Mouse (Mus musculus) liver, embryonic 16.5 days (tissue): ENCODE data around the gene Optn. TPM values are rescaled to one million over a fixed set of nuclear protein-coding genes. Genes with fewer than 3 reads are reported as not detected.

Experiments
- ATAC-seq: fragments of 200-750 bp; cut with Nextera tagmentation; 2 replicates; pipeline ENCODE4 v1.8.0; 2017; ENCODE audit warnings: low read depth, mild to moderate bottlenecking, moderate number of reproducible peaks, moderate library complexity
- H3K27ac ChIP-seq: fragments of 300-500 bp; sonication (generic); 2 replicates; pipeline ENCODE4 v1.5.1; 2014; ENCODE audit warnings: mild to moderate bottlenecking, low read length
- H3K27me3 ChIP-seq: fragments of 300-500 bp; sonication (generic); 2 replicates; pipeline ENCODE4 v1.6.1; 2014; ENCODE audit warnings: low read depth, low read length, mixed read lengths; ENCODE audit not compliant: control insufficient read depth, insufficient read depth
- H3K36me3 ChIP-seq: fragments of 300-500 bp; sonication (generic); 2 replicates; pipeline ENCODE4 v1.6.1; 2014; ENCODE audit warnings: mild to moderate bottlenecking; ENCODE audit not compliant: control insufficient read depth, insufficient read depth
- H3K4me1 ChIP-seq: fragments of 300-500 bp; sonication (generic); 2 replicates; pipeline ENCODE4 v1.6.1; 2014; ENCODE audit warnings: low read depth, low read length, mixed read lengths; ENCODE audit not compliant: control insufficient read depth
- H3K4me2 ChIP-seq: fragments of 300-500 bp; sonication (generic); 2 replicates; pipeline ENCODE4 v1.6.1; 2014; ENCODE audit warnings: low read depth, low read length, mixed read lengths
- H3K4me3 ChIP-seq: fragments of 300-500 bp; sonication (generic); 2 replicates; pipeline ENCODE4 v1.5.1; 2014; ENCODE audit warnings: low read depth, mild to moderate bottlenecking, low read length
- H3K9ac ChIP-seq: fragments of 300-500 bp; sonication (generic); 2 replicates; pipeline ENCODE4 v1.6.1; 2014; ENCODE audit warnings: low read depth, low read length
- H3K9me3 ChIP-seq: fragments of 300-500 bp; sonication (generic); replicated peaks from 2 replicates; pipeline ENCODE4 v1.6.1; 2016; ENCODE audit warnings: low read length; ENCODE audit not compliant: control insufficient read depth
- WGBS: fragments of 180-500 bp; shearing (Covaris S2); extraction: QIAGEN DNeasy Blood & Tissue Kit; methylation state at CpG from one replicate; pipeline ENCODE4 v1.1.7; 2014; ENCODE audit not compliant: insufficient replicate concordance; 5-methylcytosine and 5-hydroxymethylcytosine counted together
- polyA plus RNA-seq: library from polyadenylated mRNA; unstranded; fragments of >200 nt; fragmentation: Nextera tagmentation; extraction: Ambion mirVana; gene quantifications from 2 replicates; pipeline ENCODE4 v1.2.1, GENCODE M21; 2015

Gene Optn
- polyA plus RNA-seq, 1 experiment from 2014 or later, result 22.3 TPM

- H3K4me3 ChIP-seq, result no peak overlapping the region
- peaks cover 25% of the 10 kb centered on the region for H3K36me3 ChIP-seq
- H3K9ac ChIP-seq, result no peak overlapping the region
- peaks cover 3% of the 10 kb centered on the region for H3K4me1 ChIP-seq
- no peak overlapping the region for H3K27ac ChIP-seq
- no peaks in the 10 kb centered on the region for H3K9me3 ChIP-seq
- no peak overlapping the region for H3K4me2 ChIP-seq
- no peaks in the 10 kb centered on the region for H3K27me3 ChIP-seq
- ATAC-seq, result no peak
- 75% methylated on average over 6 of the region's 6 CpGs for WGBS
Observed at GRCm38 (mm10) chr2:5027057-5027456, 36.8 kb downstream of the Optn start.

GRCm38 (mm10) chr2:5025162-5025733 is 38.6 kb downstream of the Optn start:
- Histone ChIP-seq H3K4me2 (no peak overlapping the region), H3K4me3 (no peak overlapping the region), H3K9ac (no peak overlapping the region), H3K4me1 (peaks cover 3% of the 10 kb centered on the region), H3K9me3 (no peaks in the 10 kb centered on the region), H3K27me3 (no peaks in the 10 kb centered on the region), H3K36me3 (peaks cover 26% of the 10 kb centered on the region), H3K27ac (no peak overlapping the region)
- no peak for ATAC-seq
- 35% methylated on average over 3 of the region's 4 CpGs for WGBS

DNA sequence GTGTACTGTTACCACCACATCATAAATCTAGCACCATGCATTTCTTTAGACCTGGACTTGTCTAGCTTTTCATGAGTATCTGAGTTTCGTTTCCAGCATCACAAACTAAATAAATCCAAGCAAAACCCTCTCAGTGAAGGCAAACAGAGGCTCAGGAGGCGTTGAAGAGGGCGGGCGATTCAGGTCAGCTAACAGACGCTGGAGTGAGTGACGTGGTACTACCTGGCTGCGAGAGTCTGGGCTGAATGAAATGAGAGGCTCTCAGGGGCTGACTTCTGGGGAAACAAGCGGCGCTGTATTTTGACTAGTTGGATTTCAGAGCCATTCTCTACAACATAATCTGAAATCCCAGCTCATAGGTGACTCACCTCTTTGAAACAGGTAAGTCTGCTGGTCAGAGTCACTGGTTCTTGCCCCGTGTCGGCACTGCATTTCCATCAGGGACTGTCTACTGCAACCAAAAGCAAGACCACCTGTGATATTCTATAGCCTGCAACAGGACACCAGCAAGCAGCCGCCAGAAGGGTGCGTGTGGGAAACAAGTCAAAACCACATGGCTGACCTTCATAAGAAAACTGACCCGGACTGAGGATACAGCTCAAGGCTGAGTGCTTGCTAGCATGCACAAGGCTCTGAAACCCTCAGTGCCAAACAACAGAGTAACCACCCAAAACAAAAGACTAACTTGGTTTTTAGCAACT is 40.0 kb downstream of the Optn start:
- ATAC-seq, result no peak
- WGBS, result 69% methylated on average over 14 of the region's 14 CpGs
- Histone ChIP-seq H3K36me3 (peaks cover 15% of the 10 kb centered on the region), H3K27me3 (no peaks in the 10 kb centered on the region), H3K4me2 (no peak overlapping the region), H3K9ac (no peak overlapping the region), H3K27ac (no peak overlapping the region), H3K4me3 (no peak overlapping the region), H3K9me3 (no peaks in the 10 kb centered on the region), H3K4me1 (peaks cover 3% of the 10 kb centered on the region)

- Histone ChIP-seq H3K36me3 (peaks cover 13% of the 10 kb centered on the region), H3K4me2 (no peak overlapping the region), H3K9ac (no peak overlapping the region), H3K27me3 (no peaks in the 10 kb centered on the region), H3K27ac (no peak overlapping the region), H3K4me1 (peaks cover 3% of the 10 kb centered on the region), H3K4me3 (no peak overlapping the region), H3K9me3 (no peaks in the 10 kb centered on the region)
- ATAC-seq, result 0 out of 2 replicates have a peak, but pooled peaks have one; percentile 47
- 11% methylated on average over 2 of the region's 2 CpGs for WGBS
Observed at GRCm38 (mm10) chr2:5023275-5023674, 40.6 kb downstream of the Optn start.

DNA sequence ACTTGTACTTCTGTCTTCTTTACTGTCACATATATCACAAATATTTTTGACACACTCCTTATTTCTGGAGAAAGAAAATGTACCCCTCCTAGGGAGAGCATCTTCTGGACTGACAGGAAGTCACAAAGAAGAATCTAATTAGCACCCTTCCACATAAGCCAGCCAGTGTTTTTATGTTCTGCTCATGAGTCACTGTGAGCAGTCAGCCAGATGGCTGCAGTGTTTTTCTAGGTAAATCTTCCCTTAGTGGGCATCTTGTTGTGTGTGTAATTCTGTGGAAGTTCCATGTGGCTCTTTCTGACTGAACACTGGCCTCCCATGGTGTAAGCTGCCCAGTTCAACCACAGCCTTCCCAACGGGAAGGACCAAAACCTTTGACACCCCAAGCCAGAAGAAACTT is 44.1 kb downstream of the Optn start:
- Histone ChIP-seq H3K27ac (no peak overlapping the region), H3K9ac (no peak overlapping the region), H3K4me2 (no peak overlapping the region), H3K9me3 (no peaks in the 10 kb centered on the region), H3K36me3 (peaks cover 3% of the 10 kb centered on the region), H3K4me3 (no peak overlapping the region), H3K27me3 (no peaks in the 10 kb centered on the region), H3K4me1 (peaks cover 3% of the 10 kb centered on the region)
- no peak for ATAC-seq
- 52% methylated on average over 1 of the region's 1 CpGs for WGBS

- Histone ChIP-seq H3K4me2 (no peak overlapping the region), H3K27ac (no peak overlapping the region), H3K27me3 (no peaks in the 10 kb centered on the region), H3K9me3 (no peaks in the 10 kb centered on the region), H3K9ac (no peak overlapping the region), H3K4me3 (no peak overlapping the region), H3K36me3 (peaks cover 3% of the 10 kb centered on the region), H3K4me1 (peaks cover 4% of the 10 kb centered on the region)
- ATAC-seq, result no peak
- WGBS, result 91% methylated on average over 7 of the region's 7 CpGs
Observed at GRCm38 (mm10) chr2:5016922-5017321, 46.9 kb downstream of the Optn start.

DNA sequence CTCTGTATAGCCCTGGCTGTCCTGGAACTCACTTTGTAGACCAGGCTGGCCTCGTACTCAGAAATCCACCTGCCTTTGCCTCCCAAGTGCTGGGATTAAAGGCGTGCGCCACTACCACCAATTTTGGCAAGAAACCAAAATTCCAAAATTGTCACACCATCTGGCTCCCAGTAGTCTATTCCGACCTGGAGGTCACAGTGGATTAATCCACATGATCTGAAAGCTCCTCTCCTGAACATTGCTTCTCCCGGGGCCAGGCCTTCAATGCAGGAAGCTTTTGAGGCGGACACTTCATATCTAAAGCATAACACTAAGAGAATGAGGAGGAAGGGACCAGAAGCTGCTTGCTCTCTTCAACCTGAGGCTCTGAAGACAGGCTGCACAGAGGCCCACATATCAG is 48.3 kb downstream of the Optn start:
- no peak overlapping the region for H3K4me3 ChIP-seq
- H3K9ac ChIP-seq, result no peak overlapping the region
- H3K27me3 ChIP-seq, result no peaks in the 10 kb centered on the region
- no peak overlapping the region for H3K4me2 ChIP-seq
- no peaks in the 10 kb centered on the region; the same call in 1 of the 2 replicates for H3K36me3 ChIP-seq
- H3K27ac ChIP-seq, result no peak overlapping the region
- WGBS, result 74% methylated on average over 6 of the region's 6 CpGs
- H3K9me3 ChIP-seq, result no peaks in the 10 kb centered on the region
- no peak for ATAC-seq
- H3K4me1 ChIP-seq, result peaks cover 14% of the 10 kb centered on the region

- peaks cover 3% of the 10 kb centered on the region; the same call in 1 of the 2 replicates for H3K36me3 ChIP-seq
- H3K4me1 ChIP-seq, result peaks cover 14% of the 10 kb centered on the region
- H3K27ac ChIP-seq, result no peak overlapping the region
- H3K9ac ChIP-seq, result no peak overlapping the region
- no peaks in the 10 kb centered on the region for H3K9me3 ChIP-seq
- no peak for ATAC-seq
- 45% methylated on average over 7 of the region's 7 CpGs for WGBS
- H3K4me3 ChIP-seq, result no peak overlapping the region
- no peak overlapping the region for H3K4me2 ChIP-seq
- H3K27me3 ChIP-seq, result no peaks in the 10 kb centered on the region
Observed at GRCm38 (mm10) chr2:5014616-5015015, 49.2 kb downstream of the Optn start.

DNA sequence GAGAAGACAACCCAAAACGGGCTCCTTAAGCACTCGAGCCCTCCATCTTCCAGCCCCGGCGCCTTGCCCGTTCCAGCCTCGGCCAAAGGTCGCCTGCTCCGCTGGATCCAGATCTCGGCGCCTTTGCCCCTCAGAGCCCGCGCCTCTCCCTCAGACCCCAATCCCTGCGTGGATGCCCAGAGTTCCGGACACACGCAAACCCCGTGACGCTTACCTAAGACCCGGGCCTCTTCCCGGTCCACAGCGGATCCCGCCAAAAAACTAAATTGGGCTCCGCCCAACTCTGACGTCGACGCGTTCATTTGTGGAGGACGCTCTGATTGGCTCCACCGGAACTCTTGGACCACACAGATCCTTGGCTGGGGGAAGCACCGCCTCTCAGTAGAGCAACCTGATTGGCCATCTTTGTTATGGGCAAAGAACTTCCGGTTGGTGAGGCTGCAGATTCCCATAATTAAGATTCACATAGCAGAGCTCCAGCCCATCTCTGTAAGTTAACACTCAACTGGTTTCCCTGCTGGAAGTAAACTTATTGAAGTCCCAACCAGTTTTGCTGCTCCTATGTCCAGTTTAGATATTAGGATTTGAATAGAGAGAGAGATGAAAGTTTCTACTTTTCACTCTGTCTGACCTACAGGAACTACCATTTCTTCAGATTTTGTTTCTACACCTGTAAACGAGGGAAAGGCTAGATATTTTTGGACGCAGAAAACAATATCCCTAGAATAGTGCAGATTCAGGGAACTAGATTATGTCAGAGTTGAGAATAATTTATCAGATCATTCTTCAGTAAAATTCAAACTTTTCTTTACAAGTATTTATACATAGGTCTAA is 51.1 kb downstream of the Optn start, which contains the start of gene Mcm10:
Gene Mcm10 (minus strand): TSS at position 301 of the 834 bp plus-strand sequence.
- 2% methylated on average over 32 of the region's 32 CpGs for WGBS
- ATAC-seq, result peak; percentile 100

More for the DNA sequence above, 51.1 kb downstream of the Optn start, which contains the start of gene Mcm10:
- peaks cover 13% of the 10 kb centered on the region for H3K36me3 ChIP-seq
- peaks cover 14% of the 10 kb centered on the region for H3K4me1 ChIP-seq
- H3K9ac ChIP-seq, result peak within 1 kb of the TSS; percentile 76
- H3K9me3 ChIP-seq, result no peaks in the 10 kb centered on the region
- peak within 1 kb of the TSS; percentile 93 for H3K4me3 ChIP-seq
- peak within 1 kb of the TSS; percentile 50 for H3K27ac ChIP-seq
- H3K4me2 ChIP-seq, result peak within 1 kb of the TSS; percentile 61
- H3K27me3 ChIP-seq, result no peaks in the 10 kb centered on the region
